Mouse (Mus musculus) erythroblast, embryonic 14.5 days (primary cell): Measurements from ENCODE around the gene Lhfpl4.

ENCODE experiments used
- GATA1 ChIP-seq: IDR thresholded peaks from 2 replicates; pipeline ENCODE4 v1.6.1; 2012; ENCODE audit warnings: low read length, inconsistent platforms, mixed read lengths
- TAL1 ChIP-seq: IDR thresholded peaks from 3 replicates; pipeline ENCODE4 v1.6.1; 2012; ENCODE audit warnings: low read length, inconsistent platforms, mixed read lengths

DNA sequence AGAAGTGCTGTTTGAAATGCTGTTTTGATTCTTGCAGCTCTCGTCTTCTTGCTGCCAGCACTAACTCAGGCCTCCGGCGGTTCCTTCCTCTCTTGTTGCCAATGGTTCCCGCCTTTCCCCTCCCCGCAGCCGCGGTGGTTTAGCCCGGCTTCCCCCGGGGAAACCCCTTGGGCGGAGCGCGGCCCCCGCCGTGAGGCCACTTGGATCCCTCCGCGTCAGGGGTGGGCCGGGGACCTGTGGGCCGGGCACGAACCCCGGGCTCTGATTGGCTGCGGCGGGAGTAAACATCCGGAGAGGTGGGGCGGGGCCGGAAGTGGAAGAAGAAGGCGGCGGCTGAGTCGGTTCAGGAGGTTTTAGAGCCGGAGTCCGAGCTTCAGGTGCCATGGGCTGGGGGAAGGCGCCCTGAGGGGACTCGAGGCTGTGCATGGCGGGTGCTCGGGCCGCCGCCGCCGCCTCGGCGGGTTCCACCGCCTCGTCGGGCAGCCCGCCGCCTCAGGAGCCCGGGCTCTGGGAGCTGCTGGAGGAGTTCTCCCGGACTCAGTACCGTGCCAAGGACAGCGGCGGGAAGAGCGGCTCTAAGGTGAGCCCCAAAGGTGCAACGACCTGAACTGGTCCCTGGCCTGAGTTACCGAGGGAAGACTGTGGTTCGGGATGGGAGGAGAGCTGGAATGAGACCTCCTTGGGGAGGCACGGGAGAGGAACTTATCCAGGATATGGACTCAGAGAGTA lies 42.5 kb upstream of the Lhfpl4 start, which contains the start of gene Mtmr14:
- TF ChIP-seq TAL1 (no peak), GATA1 (no peak)
